Mouse (Mus musculus): ENCODE results near the gene S100a14.

Gene S100a14

DNA sequence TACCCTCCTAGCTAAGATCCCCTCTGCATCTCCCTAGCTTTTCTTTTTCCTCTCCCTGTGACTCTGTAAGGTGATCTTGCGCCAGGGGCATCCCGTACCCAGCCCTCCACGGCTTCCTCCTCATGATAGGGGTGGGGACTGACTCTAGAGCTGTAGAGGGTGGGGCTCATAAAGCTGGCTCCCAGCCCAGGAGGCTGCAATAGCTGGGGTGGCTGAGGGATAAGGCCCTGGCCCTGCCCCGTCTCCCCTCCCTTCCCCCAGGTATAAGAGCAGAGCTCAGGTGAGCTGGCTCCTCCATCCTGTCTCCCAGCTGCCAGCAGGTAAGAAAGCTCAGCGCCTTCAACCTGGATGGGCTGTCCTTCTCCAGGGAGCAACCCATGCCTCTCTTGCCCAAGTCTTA is at the start of gene S100a14:
TSS of gene S100a14 (plus strand) at position 277 of the 400 bp plus-strand sequence.
- in situ Hi-C loops (cut with MboI, MseI) = loop anchor here (5.0 kb wide), 1 partner anchor 46 kb away; no protein-coding TSS in a partner anchor

DNA sequence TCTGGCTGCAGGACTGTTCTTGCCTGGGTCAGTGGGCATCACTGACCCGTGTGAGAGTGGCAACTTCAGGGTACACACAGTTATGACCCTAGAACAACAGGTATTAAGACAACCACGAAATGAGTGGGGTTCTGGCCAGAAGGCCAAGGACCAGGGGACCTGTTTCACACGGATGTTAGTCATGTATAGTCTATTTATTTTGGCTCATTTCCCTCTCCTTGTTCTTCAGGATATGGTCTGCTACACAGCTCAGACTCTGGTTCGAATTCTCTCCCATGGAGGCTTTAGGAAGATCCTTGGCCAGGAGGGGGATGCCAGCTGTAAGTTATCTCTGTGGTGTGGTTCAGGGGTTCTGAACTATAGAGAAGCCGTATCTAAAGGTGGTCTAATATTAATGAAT is 39.7 kb upstream of the S100a14 start:
- in situ Hi-C loops (cut with MboI, MseI) = no loop called here

DNA sequence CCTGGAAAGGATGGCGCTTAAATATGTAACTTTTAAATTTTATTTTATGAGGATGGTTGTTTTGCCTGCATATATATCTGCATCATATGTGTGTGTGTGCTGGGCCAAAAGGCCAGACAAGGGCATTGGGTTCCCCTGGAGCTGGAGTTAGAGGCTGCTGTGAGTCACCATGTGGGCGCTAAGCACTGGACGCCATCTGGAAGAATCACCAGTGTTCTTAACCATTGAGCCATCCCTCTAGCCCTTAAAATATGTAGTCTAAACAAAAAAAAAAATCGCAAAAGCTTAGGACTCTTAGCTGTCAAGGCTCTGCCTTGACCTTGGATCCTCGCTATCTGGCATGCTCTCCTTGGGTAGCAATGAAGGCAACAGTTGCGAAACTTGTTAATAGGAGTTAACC is 38.1 kb upstream of the S100a14 start:
- in situ Hi-C loops (cut with MboI, MseI) = no loop called here

DNA sequence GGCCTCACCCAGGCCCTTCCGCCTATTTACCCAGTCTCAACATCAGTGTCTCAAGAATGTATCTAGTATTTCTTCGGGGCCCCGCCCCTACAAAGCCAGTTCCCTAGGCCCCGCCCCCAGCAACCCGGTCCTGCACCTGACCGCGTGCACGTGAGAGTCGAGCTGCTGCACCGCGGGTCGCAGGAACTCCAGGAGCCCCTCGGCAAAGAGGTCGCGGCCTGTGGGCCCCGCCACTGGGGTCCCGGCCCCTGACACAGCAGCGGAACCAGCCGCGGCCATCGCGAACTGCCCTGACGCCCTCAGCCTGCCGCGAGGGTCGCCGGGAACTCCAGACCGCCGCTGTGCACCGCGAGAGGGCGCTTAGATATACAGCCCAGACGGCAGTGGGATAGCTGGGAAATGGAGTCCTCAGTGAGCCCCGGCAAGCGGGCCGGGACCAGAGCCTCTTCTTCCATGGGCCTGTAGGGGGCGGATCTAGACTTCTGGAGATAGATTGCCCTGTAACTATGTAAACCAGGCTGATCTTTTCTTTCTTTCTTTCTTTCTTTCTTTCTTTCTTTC is 35.9 kb upstream of the S100a14 start, which contains the start of gene Snapin:
TSS of gene Snapin (minus strand) at position 338 of the 561 bp plus-strand sequence.
- in situ Hi-C loops (cut with MboI, MseI) = no loop called here

DNA sequence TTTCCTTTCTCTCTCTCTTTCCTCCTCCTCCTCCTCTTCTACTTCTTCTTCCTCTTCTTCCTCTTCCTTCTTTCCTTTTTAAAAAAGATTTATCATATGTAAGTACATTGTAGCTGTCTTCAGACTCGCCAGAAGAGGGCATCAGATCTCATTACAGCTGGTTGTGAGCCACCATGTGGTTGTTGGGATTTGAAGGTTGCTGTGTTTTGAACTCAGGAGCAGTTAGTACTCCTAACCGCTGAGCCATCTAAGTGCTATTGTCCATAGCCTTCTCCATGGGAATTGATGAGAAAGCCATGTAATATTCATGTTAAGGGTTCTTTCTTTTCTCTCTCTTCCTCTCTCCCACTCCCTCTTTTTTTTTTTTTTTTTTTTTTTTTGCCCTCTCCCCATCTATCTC is 35.3 kb upstream of the S100a14 start:
- in situ Hi-C loops (cut with MboI, MseI) = no loop called here

DNA sequence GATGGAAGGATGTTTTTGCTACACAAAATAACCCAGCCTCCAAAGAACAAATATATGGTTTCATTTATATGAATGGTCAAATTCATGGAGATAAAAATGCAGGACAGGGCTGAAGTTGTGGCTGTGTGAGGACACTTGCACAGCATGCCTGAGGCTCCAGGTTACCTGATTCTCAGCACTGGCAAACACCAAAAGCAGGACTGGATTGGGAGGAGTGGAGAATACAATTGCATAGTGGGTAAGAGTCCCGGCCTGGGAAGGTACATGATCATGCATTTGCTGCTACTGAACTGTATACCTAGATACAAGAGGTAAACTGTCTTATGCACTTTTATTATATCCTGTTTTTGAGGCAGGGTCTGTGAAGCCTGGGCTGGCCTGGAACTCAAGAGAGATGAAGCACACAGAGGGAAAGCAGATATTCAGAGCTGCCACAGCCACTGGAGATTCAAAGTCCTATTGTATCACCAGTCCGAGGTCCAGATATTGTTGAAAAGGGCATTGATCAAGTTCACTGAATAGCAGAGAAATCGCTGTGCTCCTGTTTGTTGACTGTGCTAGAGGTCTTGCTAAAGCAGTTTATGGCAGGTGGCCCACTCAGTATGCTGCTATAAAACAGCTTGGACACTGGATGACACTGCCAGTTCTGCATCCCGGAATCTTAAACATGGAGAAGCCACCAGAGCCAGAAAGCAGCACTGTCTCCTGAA is 32.7 kb upstream of the S100a14 start:
- in situ Hi-C loops (cut with MboI, MseI) = no loop called here

DNA sequence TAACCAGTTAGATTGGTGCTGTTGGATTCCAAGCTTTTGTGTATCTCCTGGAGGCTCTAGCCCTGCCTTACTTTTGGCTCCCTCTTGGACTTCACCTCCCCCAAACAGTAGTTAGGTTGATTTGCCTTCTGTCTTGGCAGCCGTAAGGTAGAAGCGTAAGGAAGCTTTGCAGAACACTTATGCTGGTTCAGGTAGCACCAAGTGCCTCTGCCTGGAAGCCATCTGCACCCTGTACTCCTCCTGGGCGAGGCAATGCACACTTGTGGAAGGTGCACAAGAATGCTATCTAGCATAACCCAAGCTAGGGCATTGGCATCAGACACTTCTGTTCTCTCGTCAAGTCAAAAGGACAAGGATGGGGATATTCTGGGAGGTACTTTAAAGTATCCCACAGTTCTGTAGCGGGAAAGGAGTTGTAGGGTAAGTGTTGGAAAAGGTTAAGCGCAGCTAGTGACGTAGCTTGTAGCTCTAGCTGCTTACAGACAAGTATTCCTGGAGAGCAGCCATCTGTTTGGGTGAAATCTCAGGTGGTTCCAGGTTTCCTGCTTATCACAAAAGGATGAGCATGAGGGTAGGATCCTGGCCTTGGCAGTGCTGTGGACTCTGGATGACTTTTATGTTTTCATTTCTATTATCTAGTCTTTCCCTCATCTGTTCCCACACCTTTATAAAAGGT is 30.7 kb upstream of the S100a14 start:
- in situ Hi-C loops (cut with MboI, MseI) = no loop called here

DNA sequence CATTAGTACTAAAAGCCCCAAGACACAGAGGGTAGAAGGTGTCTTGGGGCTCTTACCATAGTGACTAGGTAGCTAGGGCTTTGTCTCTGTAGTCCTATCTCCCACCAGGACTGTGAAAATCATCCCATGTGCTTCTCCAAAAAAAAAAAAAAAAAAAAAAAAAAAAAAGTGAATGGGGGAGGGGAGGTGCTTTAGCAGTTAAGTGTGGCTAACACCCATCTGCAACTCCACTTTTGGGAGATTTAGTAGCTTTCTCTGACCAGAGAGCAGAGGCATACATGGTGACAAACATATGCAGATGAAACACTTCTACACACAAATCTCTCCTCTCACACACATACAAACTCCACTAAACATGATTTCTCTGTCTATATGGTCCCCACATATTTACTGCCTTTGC is 29.1 kb upstream of the S100a14 start:
- in situ Hi-C loops (cut with MboI, MseI) = no loop called here

DNA sequence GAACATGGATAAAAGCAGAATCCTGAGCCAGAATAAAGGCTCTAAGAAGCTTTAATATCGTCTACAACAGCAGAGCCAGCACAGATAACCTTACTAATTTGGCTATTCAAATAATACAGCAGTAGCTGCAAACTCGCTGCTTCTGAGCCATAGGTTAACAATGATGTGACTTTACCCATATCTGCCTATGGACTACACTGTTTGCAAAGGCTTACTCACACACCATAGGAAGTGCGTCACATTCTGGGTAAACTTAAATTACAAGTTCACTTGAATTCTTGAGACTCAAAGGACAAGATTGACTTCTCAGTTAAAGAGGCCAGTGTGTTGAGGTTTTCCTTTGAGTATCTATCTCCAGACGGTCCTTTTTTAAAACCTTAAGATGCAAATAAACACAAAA is 23.2 kb upstream of the S100a14 start:
- in situ Hi-C loops (cut with MboI, MseI) = loop anchor here (10.0 kb wide), 1 partner anchor 1149 kb away; no protein-coding TSS in a partner anchor

DNA sequence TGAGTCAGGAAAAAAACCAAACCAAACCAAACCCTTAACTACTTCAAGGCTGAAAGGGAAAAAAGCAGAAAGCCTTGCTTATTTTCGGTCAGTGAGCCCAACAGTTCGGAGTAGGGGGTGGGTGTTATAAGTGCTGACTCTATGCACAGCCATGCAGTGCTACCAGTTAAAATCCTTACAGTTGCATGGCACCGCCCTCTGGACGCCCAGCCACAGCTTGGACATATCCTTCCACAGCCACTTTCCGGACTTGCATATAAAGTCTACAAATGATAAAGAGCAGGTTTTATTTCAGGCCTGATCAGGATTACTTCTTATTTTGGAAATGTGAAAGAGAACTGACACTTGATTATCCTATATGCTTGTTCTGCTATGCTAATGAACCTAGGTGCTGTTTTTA is 21.4 kb upstream of the S100a14 start:
- in situ Hi-C loops (cut with MboI, MseI) = loop anchor here (10.0 kb wide), 1 partner anchor 1150 kb away; no protein-coding TSS in a partner anchor

DNA sequence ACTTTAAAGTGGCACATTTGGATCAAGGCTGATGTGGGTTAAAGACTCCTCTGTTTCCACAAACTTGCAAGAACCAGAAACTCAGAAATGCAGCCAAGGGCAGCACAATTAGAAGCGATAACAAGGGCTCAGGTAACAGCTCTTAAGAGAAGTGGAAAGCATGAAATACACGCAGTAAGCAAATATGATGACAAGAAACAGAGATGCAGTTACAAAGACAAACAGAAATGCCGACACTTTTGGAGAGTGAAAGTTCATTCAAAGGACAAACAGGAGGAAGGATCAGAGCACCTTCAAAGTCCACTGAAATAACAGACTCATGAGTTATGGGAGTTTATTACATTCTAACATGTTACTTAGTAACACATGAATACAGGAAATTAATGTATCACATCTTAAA is 20.3 kb upstream of the S100a14 start:
- in situ Hi-C loops (cut with MboI, MseI) = loop anchor here (10.0 kb wide), 1 partner anchor 1152 kb away; no protein-coding TSS in a partner anchor

DNA sequence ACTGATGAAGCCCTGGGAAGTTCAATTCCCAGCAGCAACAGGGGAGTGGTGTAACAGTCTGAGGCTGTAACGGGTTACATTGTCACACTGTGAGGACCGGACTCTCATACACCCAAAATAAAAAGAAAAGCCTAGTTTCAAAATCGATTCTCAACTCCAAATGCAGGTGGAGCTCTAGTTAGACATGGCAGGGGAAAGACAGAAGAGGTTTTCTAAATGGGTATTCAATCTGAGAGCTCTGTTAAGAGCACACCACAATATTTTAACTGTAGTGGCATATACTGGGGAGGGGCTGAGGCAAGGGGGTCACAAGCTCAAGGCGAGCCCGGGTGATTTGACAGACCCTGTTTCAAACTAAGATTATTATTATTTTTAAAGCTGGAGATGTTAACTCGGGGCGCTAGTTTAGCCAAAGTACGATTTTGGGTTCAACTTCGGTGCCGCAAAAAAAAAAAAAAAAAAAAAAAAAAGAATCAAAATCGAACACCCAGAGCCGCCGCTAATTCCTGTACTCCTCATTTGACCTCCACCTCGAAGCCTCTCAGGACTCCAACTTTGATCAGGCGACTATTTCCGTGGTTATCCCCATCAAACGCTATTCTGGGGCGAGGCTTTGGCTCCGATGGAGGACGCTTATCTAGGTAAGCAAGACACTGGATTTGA is 18.2 kb upstream of the S100a14 start:
- in situ Hi-C loops (cut with MboI, MseI) = loop anchor here (10.0 kb wide), 1 partner anchor 1154 kb away; no protein-coding TSS in a partner anchor

DNA sequence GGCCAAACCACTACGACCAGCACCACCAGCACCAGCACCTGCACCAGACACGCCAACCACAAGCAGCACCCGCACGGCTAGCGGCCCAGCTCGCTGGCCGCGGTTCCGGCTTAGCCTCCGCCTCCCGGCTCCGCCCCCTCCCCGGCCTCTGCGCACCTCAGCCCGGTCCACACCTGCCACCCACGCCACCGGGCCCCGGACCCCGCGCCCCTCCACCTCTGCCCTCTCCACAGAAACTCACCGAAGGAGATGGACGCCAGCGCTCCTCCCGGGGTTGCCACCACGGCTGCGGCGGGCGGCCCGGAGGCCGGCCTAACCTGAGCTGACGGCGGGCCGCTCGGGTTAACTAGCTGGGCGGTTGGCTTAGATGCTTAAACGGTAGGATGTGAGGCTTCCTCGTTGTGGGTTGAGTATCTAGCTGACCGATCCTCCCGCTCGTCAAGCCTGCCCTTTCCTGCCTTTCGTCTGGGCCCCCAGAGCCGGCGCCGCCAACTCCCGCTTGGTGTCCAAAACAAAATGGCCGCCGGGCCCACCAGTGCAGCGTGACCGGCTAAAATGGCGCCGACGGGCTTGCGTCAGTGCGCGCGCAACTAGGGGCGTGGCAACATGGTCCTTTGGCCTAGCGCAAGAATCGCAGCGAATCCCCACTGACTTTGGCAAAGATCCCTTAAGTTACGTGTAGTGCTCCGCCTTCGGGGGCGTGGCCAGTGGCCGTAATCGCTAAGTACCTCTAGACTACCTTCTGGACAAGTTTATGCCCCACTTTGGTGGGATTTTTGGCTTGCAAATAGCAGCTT is 17.5 kb upstream of the S100a14 start, which contains the start of gene Chtop:
TSS of gene Chtop (minus strand) at position 549 of the 797 bp plus-strand sequence.
- in situ Hi-C loops (cut with MboI, MseI) = loop anchor here (10.0 kb wide), 1 partner anchor 1154 kb away; no protein-coding TSS in a partner anchor

DNA sequence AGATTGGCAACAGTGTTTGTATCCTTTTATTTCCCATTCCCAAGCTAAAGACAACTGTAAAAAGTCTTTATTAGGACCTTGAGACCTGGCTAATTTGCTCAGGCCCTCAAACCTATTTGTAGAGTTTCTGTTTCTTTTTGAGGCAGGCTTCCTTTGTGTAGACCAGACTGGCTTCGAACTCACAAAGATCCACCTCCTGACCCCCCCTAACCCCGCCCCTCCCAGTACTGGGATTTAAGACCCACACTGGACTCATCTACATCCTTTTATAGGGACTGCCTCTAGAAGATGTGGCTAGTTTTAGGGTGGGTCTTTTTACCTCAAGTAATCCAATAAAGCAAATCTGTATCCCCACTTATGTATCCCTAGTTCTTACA is 16.9 kb upstream of the S100a14 start:
- in situ Hi-C loops (cut with MboI, MseI) = loop anchor here (10.0 kb wide), 1 partner anchor 1155 kb away; no protein-coding TSS in a partner anchor

DNA sequence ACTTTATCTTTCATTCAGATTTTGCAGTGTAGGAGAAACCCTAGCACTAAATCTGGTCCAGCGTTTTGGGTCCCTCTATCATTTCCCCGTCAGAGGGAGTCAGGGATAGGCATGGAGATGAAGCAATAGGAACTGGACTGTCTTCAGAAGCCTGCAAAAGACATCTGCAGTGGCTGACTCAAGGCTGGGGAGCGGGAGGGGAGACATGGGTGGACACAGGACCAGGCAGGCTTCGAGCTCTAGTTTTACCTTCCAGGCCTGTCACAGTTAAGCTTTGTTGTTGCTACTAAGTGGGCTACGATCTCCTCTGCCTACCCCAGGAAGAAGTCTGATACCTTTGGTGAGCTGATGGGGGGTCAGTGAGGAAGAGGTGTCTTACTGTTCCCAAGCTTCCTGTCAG is 14.4 kb upstream of the S100a14 start:
- in situ Hi-C loops (cut with MboI, MseI) = no loop called here

DNA sequence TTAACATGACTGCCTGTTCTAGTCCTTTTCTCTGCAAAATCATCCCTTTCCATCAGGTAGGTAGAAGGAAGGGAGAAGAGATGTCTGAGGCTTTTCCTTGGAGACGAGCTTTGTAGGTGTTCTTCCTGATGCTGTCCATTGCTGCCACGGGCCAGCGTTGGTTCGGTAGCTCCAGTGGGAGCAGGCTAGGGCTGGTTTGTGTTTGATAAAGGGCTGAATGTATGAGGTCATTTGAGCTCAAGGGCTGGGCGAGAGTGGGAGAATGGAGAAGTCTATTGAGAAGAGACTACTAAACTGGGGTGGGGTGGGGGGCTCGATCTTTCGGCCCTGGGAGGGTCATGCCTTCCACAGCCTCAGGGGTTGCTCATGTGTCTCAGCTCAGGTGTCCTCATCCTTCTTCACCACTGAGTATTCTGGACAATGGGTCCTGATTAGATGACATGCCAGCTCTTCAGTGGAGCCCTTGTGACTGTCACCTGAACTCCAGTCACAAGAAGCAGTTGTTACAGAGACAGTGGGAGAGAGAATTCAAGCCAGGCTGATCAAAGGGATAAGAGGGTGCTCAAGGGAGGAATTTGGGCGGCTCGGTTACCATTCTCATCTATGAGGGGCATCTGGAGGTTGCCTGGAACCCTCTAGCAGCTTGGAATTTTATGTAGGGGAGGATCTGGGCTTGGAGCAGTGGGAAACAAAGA is 13.6 kb upstream of the S100a14 start:
- in situ Hi-C loops (cut with MboI, MseI) = no loop called here

DNA sequence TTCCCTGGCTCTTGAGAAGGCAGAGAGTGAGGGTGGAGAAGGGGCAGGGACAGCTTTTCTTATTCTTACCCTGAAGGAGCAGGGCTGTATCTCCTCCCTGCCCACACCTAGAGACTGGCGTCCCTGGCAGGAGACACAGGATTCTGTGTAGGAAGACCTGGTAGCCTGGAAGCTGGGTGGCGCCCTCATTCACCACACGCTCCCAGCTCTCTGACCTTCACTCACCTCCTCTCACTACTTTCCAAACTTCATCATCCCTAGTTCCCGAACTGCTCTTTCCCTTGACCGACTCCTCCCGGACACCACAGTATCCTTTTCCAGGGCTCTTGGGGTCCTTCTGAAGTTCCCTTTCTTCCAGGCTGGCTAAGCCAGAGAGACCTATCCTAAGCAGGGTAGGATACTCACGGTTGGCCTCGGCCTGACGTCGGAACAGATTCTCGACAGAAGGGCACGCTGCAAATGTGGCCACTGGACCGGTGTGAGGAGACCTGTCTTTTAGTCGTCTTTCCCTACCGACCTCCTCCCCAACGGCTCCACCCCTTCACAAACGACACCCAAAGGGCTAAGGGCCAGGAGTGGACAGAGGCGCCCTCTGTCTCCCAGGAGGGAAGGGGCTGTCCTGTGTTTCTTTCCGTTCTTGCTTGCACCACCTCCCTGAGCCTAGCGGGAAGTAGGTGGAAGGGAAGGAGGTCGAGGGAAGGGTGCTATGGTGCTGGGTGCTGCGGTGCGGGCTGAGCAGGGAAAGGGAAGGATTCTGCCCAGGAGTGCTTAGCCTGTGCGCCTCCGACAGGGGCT is 12.7 kb upstream of the S100a14 start, which contains the start of the genes S100a1 and S100a13:
TSS of gene S100a1 (minus strand) at position 597 of the 795 bp plus-strand sequence.
TSS of gene S100a13 (plus strand) at position 640 of the 795 bp plus-strand sequence.
- in situ Hi-C loops (cut with MboI, MseI) = no loop called here

DNA sequence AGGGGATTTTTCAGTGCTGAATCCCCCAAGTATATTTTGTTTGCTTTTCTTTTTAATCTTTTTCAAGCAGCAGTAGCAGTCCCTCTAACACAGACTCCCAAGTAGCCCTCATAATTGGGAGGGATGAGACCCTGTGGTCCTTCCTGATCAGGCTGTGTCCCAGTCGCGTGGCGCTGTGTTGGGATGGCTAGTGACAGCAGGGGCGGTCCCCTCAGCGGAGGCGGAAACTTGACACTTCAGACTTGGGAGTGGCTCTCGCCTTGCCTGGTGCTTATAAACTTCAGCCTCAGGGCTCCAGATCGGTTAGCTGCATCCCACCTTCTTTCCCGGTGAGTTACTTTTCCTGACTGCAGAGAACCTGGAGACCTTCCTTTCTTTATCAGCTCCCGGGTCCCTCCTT is 12.0 kb upstream of the S100a14 start:
- in situ Hi-C loops (cut with MboI, MseI) = loop anchor here (5.0 kb wide), 1 partner anchor 88 kb away; the partner anchor contains the start of genes Gm42674 and S100a4

DNA sequence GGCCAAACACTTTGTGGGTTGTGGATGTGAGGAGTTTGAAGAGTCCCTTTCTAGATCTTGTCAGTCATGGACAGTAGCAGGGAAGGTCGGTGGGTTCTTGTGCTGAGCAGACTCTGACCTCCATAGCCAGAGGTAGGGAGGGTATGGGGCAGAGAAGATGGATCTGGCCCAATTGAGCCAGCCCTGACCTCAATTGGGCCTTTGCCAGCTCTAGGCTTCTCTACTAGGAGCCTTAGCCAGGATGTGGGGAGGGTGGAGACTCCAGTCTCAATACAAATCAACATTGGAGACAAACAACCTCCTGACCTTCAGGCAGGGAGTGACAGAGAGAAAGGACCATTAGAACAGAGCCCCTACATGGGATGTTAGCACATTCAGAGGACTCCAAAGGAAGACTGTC is 11.4 kb upstream of the S100a14 start:
- in situ Hi-C loops (cut with MboI, MseI) = loop anchor here (5.0 kb wide), 1 partner anchor 87 kb away; the partner anchor contains the start of genes Gm42674 and S100a4
